Mouse (Mus musculus): ENCODE measurements at regions not wholly inside any gene's neighbourhood (a gene's known extent, or its start where the extent isn't known, plus 50 kb on each side); places are given as distances from the start of the nearest gene placed in this dataset.

DNA sequence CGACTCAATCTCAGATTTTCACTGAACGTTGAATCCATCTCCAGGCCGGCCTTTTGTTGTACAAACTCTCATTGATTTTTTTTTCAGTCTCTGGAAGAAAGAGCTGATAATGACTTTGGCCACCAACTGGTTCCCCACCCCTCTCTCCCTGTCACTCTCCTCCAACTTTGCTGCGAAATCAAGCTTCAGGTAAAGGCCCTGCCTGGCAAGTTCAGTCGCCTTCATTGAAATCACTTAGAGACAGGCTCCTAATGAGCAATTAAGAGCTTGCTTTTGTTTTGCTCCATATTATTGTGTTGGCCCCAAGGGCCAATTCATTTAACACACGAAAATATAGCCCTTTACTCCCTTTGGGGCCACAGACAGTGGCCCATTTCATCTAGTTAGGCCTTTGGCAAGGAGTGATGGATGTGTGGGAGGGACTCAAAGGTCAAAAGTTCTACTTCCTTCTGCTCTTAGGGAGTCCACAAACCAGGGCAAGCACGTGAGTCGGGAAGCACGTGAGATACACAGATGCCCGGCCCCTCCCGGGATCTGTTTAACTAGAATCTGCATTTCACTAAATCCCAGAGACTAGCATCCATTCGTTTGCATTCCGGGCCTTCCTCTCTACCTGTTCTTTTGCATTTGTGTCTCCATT is 120.0 kb downstream of the Dact1 start:
- intact Hi-C loops (cut with DNase I) = no loop called here

DNA sequence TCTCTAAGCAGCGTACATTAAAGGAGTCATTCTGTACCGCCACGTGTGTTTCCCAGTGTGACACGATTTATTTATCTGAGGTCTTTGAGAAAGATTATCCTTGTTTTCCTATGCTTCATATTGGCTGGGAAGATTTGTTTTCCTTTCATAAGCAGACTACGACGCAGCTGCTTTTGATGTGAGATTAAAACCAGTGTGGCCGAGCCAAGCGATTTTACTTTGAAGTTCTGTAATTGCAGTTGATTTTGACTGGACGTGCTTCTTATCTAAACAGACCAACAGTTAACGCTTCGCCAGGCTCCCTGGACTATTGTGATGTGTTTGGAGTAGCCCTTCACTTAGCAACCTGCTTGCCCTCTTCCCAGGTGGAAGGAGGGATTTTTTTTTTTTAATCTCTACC is 120.6 kb downstream of the Dact1 start:
- intact Hi-C loops (cut with DNase I) = no loop called here

DNA sequence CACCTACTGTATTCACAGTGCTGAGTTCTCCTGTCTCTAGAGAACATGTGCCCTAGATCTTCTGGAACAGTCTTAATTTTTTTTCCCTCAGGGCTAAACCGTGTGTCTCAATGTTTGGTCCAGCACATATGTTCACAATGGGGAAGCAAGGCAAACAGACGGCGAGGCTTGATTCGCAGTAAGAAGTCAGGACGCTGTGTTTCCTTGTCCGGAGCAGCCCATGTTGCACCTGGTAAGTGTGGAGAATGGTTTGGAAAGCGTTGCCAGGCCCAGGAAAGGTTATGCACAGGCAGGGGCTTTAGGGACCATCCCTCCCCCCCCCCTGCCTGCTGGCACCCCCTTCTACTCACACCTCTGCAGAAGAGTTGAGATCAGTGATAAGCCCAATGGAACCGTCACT is 121.4 kb downstream of the Dact1 start:
- intact Hi-C loops (cut with DNase I) = no loop called here

- intact Hi-C loops (cut with DNase I) = no loop called here
Observed at GRCm38 (mm10) chr12:71433549-71434200, 124.0 kb downstream of the Dact1 start.

- intact Hi-C loops (cut with DNase I) = no loop called here
Observed at GRCm38 (mm10) chr12:71438254-71438653, 128.6 kb downstream of the Dact1 start.

- intact Hi-C loops (cut with DNase I) = no loop called here
Observed at GRCm38 (mm10) chr12:71440863-71441262, 131.2 kb downstream of the Dact1 start.

DNA sequence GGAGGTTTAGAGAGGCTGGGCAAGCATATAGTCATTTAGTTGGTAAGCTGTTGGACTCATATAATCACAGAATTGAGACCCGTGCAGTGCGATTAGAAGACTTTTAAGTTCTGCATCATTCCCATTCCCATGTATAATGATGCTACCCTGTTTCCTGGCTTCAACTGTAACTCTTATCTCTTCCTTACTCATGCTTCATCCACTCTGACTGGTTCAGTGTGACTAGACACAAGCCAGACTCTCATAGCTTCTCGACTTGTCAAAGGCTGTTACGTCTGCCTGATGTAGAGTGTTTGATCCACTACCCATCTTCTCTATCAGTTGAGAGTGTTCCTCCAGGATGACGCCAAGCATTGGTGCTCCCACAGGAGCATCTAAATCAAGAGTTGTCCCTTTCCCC is 131.6 kb downstream of the Dact1 start:
- intact Hi-C loops (cut with DNase I) = no loop called here

GRCm38 (mm10) chr12:71446177-71446891 is 136.7 kb downstream of the Dact1 start:
- intact Hi-C loops (cut with DNase I) = loop anchor here (5.0 kb wide), 1 partner anchor 134 kb away; no protein-coding TSS in a partner anchor

DNA sequence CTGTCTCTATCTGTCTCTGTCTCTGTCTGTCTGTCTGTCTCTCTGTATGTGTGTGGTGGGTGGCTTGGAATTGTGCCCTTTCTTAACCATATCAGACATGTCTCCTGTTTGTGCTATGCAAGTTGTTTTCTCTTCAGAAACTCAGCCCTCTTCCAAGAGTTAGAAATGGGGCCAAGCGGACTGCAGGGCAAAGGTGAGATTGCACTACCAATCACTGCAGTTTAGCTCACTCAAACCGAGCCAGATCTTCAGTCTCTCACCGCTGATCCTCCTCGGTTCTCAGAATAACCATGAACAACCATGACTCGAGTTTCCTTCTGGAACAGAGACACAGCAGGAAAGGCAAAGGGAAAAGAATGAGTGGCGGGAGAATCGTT is 137.2 kb downstream of the Dact1 start:
- intact Hi-C loops (cut with DNase I) = loop anchor here (5.0 kb wide), 1 partner anchor 135 kb away; no protein-coding TSS in a partner anchor

DNA sequence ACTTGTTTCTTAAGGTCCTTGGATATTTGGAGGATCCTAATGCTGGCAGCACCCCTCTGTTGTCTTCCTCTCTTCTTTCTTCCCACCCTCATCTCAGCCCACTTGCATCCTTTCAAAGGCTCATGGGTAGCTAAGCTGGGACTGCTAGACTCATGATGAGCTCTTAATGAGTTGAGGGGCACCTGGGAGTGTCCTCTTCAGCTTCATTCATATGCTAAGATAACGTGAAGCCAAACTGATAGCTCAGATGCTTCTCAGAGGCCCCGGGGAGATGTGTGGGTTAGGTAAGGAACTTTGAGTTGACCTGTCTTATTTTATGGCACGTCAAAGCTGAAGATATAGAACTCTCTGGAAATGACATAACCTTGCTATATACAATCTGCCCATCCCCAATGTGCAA is 139.3 kb downstream of the Dact1 start:
- intact Hi-C loops (cut with DNase I) = loop anchor here (5.0 kb wide), 1 partner anchor 137 kb away; no protein-coding TSS in a partner anchor

DNA sequence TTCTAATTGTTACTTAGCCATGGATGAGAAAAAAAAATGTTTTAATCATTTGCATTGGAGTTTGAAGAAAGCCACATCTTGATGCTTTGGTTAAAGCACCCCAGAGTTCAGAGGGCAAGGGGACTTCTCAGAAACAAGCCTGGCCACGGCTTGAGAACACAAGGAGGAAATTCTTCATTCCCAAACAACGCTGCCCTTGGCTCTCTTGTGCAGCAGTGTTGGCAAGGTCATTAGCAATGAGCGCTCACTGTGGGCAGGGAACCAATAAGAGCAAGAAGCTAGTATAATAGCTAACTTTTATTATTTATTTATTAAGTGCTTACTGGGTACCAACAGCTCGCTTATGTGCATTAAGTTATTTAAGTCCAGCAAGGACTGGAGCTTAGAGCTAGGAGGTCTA is 140.4 kb downstream of the Dact1 start:
- intact Hi-C loops (cut with DNase I) = no loop called here

DNA sequence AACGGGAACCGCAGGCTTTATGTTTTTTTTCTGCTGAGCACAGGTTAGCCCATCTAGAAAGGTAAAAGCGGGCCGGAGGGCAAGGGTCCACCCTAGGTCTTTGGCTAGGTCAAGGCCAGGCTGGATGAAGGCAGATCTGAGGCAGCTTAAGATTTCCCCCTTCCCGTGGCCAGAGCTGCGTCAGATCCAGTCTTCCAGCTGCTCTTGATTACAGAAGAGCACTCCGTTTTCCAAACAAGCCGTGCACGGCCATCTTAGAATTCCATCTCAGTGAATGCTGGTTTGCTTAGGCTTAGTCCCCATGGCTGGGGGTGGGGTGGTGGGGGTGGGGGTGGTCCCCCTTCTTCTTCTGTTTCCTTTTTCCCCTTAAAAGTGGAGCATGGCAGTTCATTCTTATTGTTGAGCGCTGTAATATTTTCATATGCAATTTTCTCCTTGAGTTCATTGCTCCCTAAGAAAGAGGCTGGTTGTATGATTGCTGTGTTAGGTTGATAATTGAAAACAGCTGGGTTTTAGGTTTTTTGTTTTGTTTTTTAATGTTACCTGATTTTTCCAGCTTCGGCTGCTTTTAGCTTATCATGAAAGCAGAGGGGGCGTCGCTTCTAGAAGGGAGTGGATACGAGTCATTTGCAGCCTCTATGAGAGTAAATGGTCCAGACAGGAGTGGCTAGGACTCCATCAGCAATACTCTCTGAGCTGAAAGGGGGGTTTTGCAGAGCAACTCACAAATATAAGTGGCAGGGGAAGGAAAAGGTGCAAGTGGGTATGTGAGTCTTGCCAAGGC is 141.2 kb downstream of the Dact1 start:
- intact Hi-C loops (cut with DNase I) = no loop called here

GRCm38 (mm10) chr12:71456900-71457299 is 147.2 kb downstream of the Dact1 start:
- intact Hi-C loops (cut with DNase I) = no loop called here

- intact Hi-C loops (cut with DNase I) = no loop called here
Observed at GRCm38 (mm10) chr12:71458559-71459176, 149.0 kb downstream of the Dact1 start.

- intact Hi-C loops (cut with DNase I) = no loop called here
Observed at GRCm38 (mm10) chr12:71460643-71461042, 151.0 kb downstream of the Dact1 start.

- intact Hi-C loops (cut with DNase I) = no loop called here
Observed at GRCm38 (mm10) chr12:71467820-71468219, 158.1 kb downstream of the Dact1 start.

DNA sequence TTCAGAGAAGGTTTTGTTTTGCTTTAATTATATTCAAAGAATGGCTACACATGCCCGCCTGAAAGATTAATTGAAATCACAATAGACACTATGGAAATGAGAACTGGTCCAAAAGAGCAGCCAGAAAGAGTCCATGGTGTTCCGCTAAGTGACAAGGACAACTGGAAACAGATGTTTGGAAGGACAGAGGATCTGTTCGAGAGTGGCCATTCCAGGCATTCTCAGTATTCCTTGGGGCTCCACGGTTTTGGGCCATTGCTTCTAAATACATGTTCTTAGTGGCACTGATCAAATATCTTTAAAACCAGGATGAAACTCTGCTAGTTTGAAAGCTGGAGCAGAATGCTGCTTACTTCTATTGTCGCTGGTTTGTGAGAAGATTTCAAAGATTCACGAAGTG is 158.6 kb downstream of the Dact1 start:
- intact Hi-C loops (cut with DNase I) = no loop called here

- intact Hi-C loops (cut with DNase I) = no loop called here
Observed at GRCm38 (mm10) chr12:71470983-71471715, 161.5 kb downstream of the Dact1 start.

DNA sequence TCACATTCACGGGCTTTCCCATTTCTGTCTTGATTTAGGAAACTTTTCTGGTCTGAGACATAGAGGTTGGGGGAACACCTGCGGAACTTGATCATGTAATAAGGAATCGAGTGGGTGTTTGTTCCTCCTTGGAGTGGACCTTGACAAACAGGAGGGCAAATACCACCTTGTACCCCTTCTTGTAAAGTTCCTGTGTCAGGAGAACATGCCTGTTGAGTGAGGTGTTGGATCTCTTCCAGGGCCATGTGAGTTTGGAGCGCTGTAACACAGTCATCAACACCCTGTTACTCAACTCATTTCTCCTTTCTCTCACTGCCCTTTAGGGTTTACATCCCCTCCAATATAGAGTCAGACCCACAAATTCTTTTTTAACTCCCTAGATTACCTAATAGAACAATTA is 162.0 kb downstream of the Dact1 start:
- intact Hi-C loops (cut with DNase I) = no loop called here

GRCm38 (mm10) chr12:71476238-71476637 is 166.6 kb downstream of the Dact1 start:
- intact Hi-C loops (cut with DNase I) = no loop called here

DNA sequence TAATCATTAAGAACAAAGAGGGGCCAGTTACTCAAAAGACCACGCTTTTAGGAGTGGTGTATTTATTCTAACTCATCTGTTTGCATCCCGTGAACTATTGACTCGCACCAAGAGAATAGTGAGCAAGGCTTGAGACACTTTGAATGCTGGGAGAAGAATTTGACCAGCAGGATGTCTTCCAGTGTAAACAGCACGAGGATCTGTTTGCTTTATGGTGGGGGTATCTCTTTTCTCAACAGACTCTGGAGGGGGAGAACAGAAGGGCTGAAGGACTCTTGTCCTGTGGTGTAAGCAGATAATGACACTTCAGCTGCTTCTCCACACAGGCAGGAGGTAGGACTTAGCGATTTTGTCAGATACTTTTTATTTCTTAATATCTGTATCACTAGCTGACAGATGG is 168.0 kb downstream of the Dact1 start:
- intact Hi-C loops (cut with DNase I) = no loop called here

Data from adrenal gland (tissue).